8 mouse cellular contexts compared by ENCODE assay signal in the genomic region with DNA sequence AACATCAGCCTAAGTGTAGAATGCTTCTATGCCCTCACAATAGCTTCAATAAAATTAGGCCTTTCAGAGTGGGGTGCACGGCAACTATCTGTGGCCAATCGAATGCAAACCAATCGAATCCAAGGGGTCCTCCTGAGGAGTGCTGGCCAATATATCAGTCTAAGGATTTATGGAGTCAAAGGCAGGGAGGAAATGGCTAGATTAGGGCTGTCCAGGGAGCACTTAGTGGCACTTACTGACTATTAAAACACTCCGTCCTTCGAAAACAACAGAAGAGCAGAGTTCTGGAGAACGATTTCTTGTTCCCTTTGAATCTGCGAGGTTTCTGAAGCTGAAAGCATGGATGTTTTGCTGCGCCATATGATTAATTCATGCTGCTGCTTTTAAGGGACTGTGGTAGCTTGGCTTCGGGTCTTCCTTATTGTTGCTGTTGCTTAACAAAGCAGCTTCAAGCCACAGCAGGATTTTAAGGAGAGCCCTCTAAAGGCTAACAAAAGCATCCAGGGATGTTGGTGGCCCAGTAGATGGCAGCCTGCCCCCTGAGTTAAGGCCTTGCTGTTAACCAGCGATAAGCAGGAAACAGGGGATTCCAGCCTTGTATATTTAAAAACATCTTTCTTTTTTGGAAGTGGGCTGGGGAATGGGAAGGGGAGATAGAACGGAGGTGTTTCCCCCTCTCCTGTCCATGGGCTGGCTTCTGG.
DNase-seq lines count a peak whose midpoint lies in the region; ATAC-seq lines count a peak whose summit lies in the region.

No protein-coding gene starts in this region.

- DNase-seq in heart, postnatal 4 days = peak; percentile 34
- DNase-seq in heart, embryonic 10.5 days (ENCODE audit: low spot score) = no peak
- DNase-seq in adipocyte (ENCODE audit: low spot score) = peak; percentile 7
- peak; percentile 83 for DNase-seq in forebrain, embryonic 14.5 days (ENCODE audit: low spot score)
- peak; percentile 47 to 69 for DNase-seq in layer of hippocampus, postnatal 10 days (ENCODE audit: low spot score in 2 of 2)
- no peak for DNase-seq in heart, adult 11 months

- H3K27me3 ChIP-seq in heart, embryonic 10.5 days (ENCODE audit: insufficient read depth, poor library complexity, severe bottlenecking) = no peaks in the 10 kb centered on the region
- H3K27me3 ChIP-seq in forebrain, embryonic 14.5 days (replicated peaks; ENCODE audit: control insufficient read depth, insufficient read depth, low read length) = no peaks in the 10 kb centered on the region
- no peaks in the 10 kb centered on the region for H3K27me3 ChIP-seq in midbrain, embryonic 15.5 days (replicated peaks)

- H3K4me3 ChIP-seq in heart, embryonic 10.5 days = no peak overlapping the region
- H3K4me3 ChIP-seq in forebrain, embryonic 14.5 days (ENCODE audit: low read depth, low read length) = no peak overlapping the region
- H3K4me3 ChIP-seq in midbrain, embryonic 15.5 days = no peak overlapping the region

- no peak overlapping the region for H3K9ac ChIP-seq in forebrain, embryonic 14.5 days (ENCODE audit: low read length)
- H3K9ac ChIP-seq in midbrain, embryonic 15.5 days = peak overlapping the region; percentile 20; the same call in 1 of the 2 replicates

- WGBS in heart, embryonic 10.5 days = 61% methylated on average over 11 of the region's 11 CpGs
- WGBS in forebrain, embryonic 14.5 days = 50% methylated on average over 11 of the region's 11 CpGs
- 39% methylated on average over 11 of the region's 11 CpGs for WGBS in midbrain, embryonic 15.5 days

- H3K4me1 ChIP-seq in heart, embryonic 10.5 days = no peaks in the 10 kb centered on the region
- H3K4me1 ChIP-seq in forebrain, embryonic 14.5 days (ENCODE audit: control insufficient read depth, insufficient read depth, low read length) = no peaks in the 10 kb centered on the region; the same call in 1 of the 2 replicates
- peaks cover 16% of the 10 kb centered on the region for H3K4me1 ChIP-seq in midbrain, embryonic 15.5 days

- no peaks in the 10 kb centered on the region for H3K9me3 ChIP-seq in heart, embryonic 10.5 days
- H3K9me3 ChIP-seq in forebrain, embryonic 14.5 days (replicated peaks; ENCODE audit: control insufficient read depth, low read length) = no peaks in the 10 kb centered on the region
- H3K9me3 ChIP-seq in midbrain, embryonic 15.5 days = no peaks in the 10 kb centered on the region

- no peak overlapping the region for H3K27ac ChIP-seq in heart, embryonic 10.5 days
- no peak overlapping the region for H3K27ac ChIP-seq in forebrain, embryonic 14.5 days (ENCODE audit: low read depth, low read length)
- peak overlapping the region; percentile 56 for H3K27ac ChIP-seq in midbrain, embryonic 15.5 days

- H3K4me2 ChIP-seq in forebrain, embryonic 14.5 days (ENCODE audit: low read length) = no peak overlapping the region
- H3K4me2 ChIP-seq in midbrain, embryonic 15.5 days = peak overlapping the region; percentile 21

- no peaks in the 10 kb centered on the region for H3K36me3 ChIP-seq in heart, embryonic 10.5 days
- no peaks in the 10 kb centered on the region for H3K36me3 ChIP-seq in forebrain, embryonic 14.5 days (ENCODE audit: control insufficient read depth, insufficient read depth, low read length)
- H3K36me3 ChIP-seq in midbrain, embryonic 15.5 days (replicated peaks) = no peaks in the 10 kb centered on the region

- ATAC-seq in forebrain, embryonic 14.5 days = 0 out of 2 replicates have a peak, but pooled peaks have one; percentile 57
- ATAC-seq in midbrain, embryonic 15.5 days (replicated peaks) = peak; percentile 81
- ATAC-seq in granulocyte monocyte progenitor cell, adult 5-6 weeks (replicated peaks; ENCODE audit: poor library complexity, severe bottlenecking) = no peak

Comparison
In these comparisons a context has a peak if more than half of its experiments do, and no peak if none do; other contexts are left out.
1. DNase-seq: peak in heart, postnatal 4 days (single experiment), adipocyte (single experiment), forebrain, embryonic 14.5 days (single experiment) and layer of hippocampus, postnatal 10 days (2 of 2); none in heart, embryonic 10.5 days (single experiment) and heart, adult 11 months (single experiment).